Mouse (Mus musculus) MEL (cell line): ENCODE measurements at regions not wholly inside any gene's neighbourhood (a gene's known extent, or its start where the extent isn't known, plus 50 kb on each side); places are given as distances from the start of the nearest gene placed in this dataset.

ENCODE experiments used
- EP300 ChIP-seq, 2 experiments: IDR thresholded peaks; 2 replicates each; pipeline ENCODE4 v1.6.1; 2011; ENCODE audit warnings: improper control_type of control experiment in 2 of 2, low read length in 2 of 2, low read depth in 1 of 2, mild to moderate bottlenecking in 1 of 2
- JUND ChIP-seq: IDR thresholded peaks from 2 replicates; pipeline ENCODE4 v1.6.1; 2011; ENCODE audit warnings: low read depth, mild to moderate bottlenecking, improper control_type of control experiment, low read length
- MAX ChIP-seq: IDR thresholded peaks from 2 replicates; pipeline ENCODE4 v1.6.1; 2011; ENCODE audit warnings: low read length, improper control_type of control experiment
- POLR2AphosphoS5 ChIP-seq: IDR thresholded peaks from 2 replicates; pipeline ENCODE4 v1.6.1; 2012; ENCODE audit warnings: low read depth, borderline replicate concordance, mild to moderate bottlenecking, inconsistent platforms, low read length, moderate library complexity, mixed read lengths
- ZC3H11A ChIP-seq: IDR thresholded peaks from 2 replicates; pipeline ENCODE4 v1.6.1; 2012; ENCODE audit warnings: low read depth, mild to moderate bottlenecking, inconsistent platforms, low read length, improper control_type of control experiment
- ZMIZ1 ChIP-seq: IDR thresholded peaks from 2 replicates; pipeline ENCODE4 v1.6.1; 2012; ENCODE audit warnings: low read depth, mild to moderate bottlenecking, inconsistent platforms, low read length, improper control_type of control experiment, moderate library complexity

- TF ChIP-seq ZMIZ1 (no peak), MAX (no peak), POLR2AphosphoS5 (no peak), JUND (no peak), ZC3H11A (no peak), EP300 (IDR thresholded peaks at IDR 0.05; ENCODE audit: low read depth in 1 of 2, low read length in 2 of 2) (no peak)
Measured at GRCm38 (mm10) chr7:36934792-36935555, 237.1 kb downstream of the Tshz3 start.
